Mouse (Mus musculus) hindbrain, embryonic 16.5 days (tissue): ENCODE results near the gene Arfip2. TPM values are rescaled to one million over a fixed set of nuclear protein-coding genes. Genes with fewer than 3 reads are reported as not detected.

Experiments used
- ATAC-seq: fragments of 200-750 bp; cut with Nextera tagmentation; 2 replicates; pipeline ENCODE4 v1.8.0; 2017; ENCODE audit warnings: moderate TSS enrichment, moderate library complexity
- H3K27ac ChIP-seq: fragments of 300-500 bp; sonication (generic); 2 replicates; pipeline ENCODE4 v1.5.1; 2014; ENCODE audit warnings: low read depth, mild to moderate bottlenecking, control low read depth, low read length, moderate library complexity
- H3K27me3 ChIP-seq: fragments of 300-500 bp; sonication (generic); replicated peaks from 2 replicates; pipeline ENCODE4 v1.6.1; 2014; ENCODE audit warnings: low read length; ENCODE audit not compliant: control insufficient read depth, insufficient read depth
- H3K36me3 ChIP-seq: fragments of 300-500 bp; sonication (generic); 2 replicates; pipeline ENCODE4 v1.6.1; 2014; ENCODE audit warnings: mild to moderate bottlenecking, low read length, moderate library complexity, mixed read lengths; ENCODE audit not compliant: control insufficient read depth, insufficient read depth
- H3K4me1 ChIP-seq: fragments of 300-500 bp; sonication (generic); 2 replicates; pipeline ENCODE4 v1.6.1; 2014; ENCODE audit warnings: low read depth, low read length; ENCODE audit not compliant: control insufficient read depth, insufficient read depth
- H3K4me2 ChIP-seq: fragments of 300-500 bp; sonication (generic); 2 replicates; pipeline ENCODE4 v1.6.1; 2014; ENCODE audit warnings: mild to moderate bottlenecking, low read length, control low read depth, moderate library complexity
- H3K4me3 ChIP-seq: fragments of 300-500 bp; sonication (generic); 2 replicates; pipeline ENCODE4 v1.5.1; 2014; ENCODE audit warnings: mild to moderate bottlenecking, low read length, control low read depth, moderate library complexity
- H3K9ac ChIP-seq: fragments of 300-500 bp; sonication (generic); 2 replicates; pipeline ENCODE4 v1.6.1; 2014; ENCODE audit warnings: low read depth, mild to moderate bottlenecking, control low read depth, low read length, moderate library complexity
- H3K9me3 ChIP-seq: fragments of 300-500 bp; sonication (generic); 2 replicates; pipeline ENCODE4 v1.6.1; 2014; ENCODE audit warnings: mild to moderate bottlenecking, low read length, moderate library complexity; ENCODE audit not compliant: control insufficient read depth
- WGBS: fragments of 180-500 bp; shearing (Covaris S2); extraction: QIAGEN DNeasy Blood & Tissue Kit; methylation state at CpG from one replicate; pipeline ENCODE4 v1.1.7; 2014; 5-methylcytosine and 5-hydroxymethylcytosine counted together
- polyA plus RNA-seq: library from polyadenylated mRNA; unstranded; fragments of >200 nt; fragmentation: Nextera tagmentation; extraction: Ambion mirVana; gene quantifications from 2 replicates; pipeline ENCODE4 v1.2.1, GENCODE M21; 2015

Gene Arfip2
- polyA plus RNA-seq, 1 experiment from 2014 or later, result 85.2 TPM

- H3K9ac ChIP-seq, result no peak overlapping the region
- H3K36me3 ChIP-seq, result no peaks in the 10 kb centered on the region
- H3K4me2 ChIP-seq, result no peak overlapping the region
- H3K27ac ChIP-seq, result no peak overlapping the region
- H3K4me1 ChIP-seq, result no peaks in the 10 kb centered on the region
- WGBS, result 78% methylated on average over 9 of the region's 9 CpGs
- H3K9me3 ChIP-seq, result no peaks in the 10 kb centered on the region
- no peak for ATAC-seq
- no peaks in the 10 kb centered on the region for H3K27me3 ChIP-seq
- H3K4me3 ChIP-seq, result no peak overlapping the region
These were observed 51.8 kb downstream of the Arfip2 start for GRCm38 (mm10) chr7:105588325-105588912.

Other genes starting within 250 kb of the Arfip2 start
- gene Fam160a2, start 240.4 kb downstream of the Arfip2 start, polyA plus RNA-seq, result 43.4 and 43.7 TPM in 2 replicates
- 0.17 TPM in 1 of 2 replicates, not detected in the other for gene Cnga4, start 235.8 kb downstream of the Arfip2 start, polyA plus RNA-seq
- gene Cckbr, start 214.7 kb downstream of the Arfip2 start, polyA plus RNA-seq, result 7.7 and 8.1 TPM in 2 replicates
- 43.0 TPM in 2 replicates for gene Cavin3, start 158.1 kb downstream of the Arfip2 start, polyA plus RNA-seq
- 110 and 111 TPM in 2 replicates for gene Smpd1, start 86.1 kb downstream of the Arfip2 start, polyA plus RNA-seq
- gene Apbb1, start 58.8 kb downstream of the Arfip2 start, polyA plus RNA-seq, result 344 and 354 TPM in 2 replicates
- 0.18 and 0.20 TPM in 2 replicates for gene Hpx, start 40.3 kb downstream of the Arfip2 start, polyA plus RNA-seq
- gene Trim3, start 6.8 kb downstream of the Arfip2 start, polyA plus RNA-seq, result 108 and 119 TPM in 2 replicates
- gene Timm10b, start 360 bp downstream of the Arfip2 start, polyA plus RNA-seq, result 145 and 159 TPM in 2 replicates
- 7.9 and 9.7 TPM in 2 replicates for gene Gm45799, start 136 bp upstream of the Arfip2 start, polyA plus RNA-seq
- 1.5 and 1.6 TPM in 2 replicates for gene Dnhd1, start 10.4 kb upstream of the Arfip2 start, polyA plus RNA-seq
- 172 and 211 TPM in 2 replicates for gene Ilk, start 96.2 kb upstream of the Arfip2 start, polyA plus RNA-seq
- 26.3 and 26.4 TPM in 2 replicates for gene Rrp8, start 97.0 kb upstream of the Arfip2 start, polyA plus RNA-seq
- 87.5 and 91.0 TPM in 2 replicates for gene Taf10, start 103.9 kb upstream of the Arfip2 start, polyA plus RNA-seq
- 56.1 and 58.1 TPM in 2 replicates for gene Tpp1, start 111.8 kb upstream of the Arfip2 start, polyA plus RNA-seq
- 9.8 and 12.3 TPM in 2 replicates for gene Dchs1, start 147.2 kb upstream of the Arfip2 start, polyA plus RNA-seq
- gene Mrpl17, start 170.7 kb upstream of the Arfip2 start, polyA plus RNA-seq, result 204 and 208 TPM in 2 replicates